Mouse (Mus musculus) layer of hippocampus, postnatal 25 days (tissue): ENCODE data around the gene Ddi2. TPM values are rescaled to one million over a fixed set of nuclear protein-coding genes. Genes with fewer than 3 reads are reported as not detected.
"Not testable (repeated sequence)": the region's sequence is repeated elsewhere in the genome, so short reads cannot be mapped to it uniquely, and the experiment has no call there.

ENCODE experiments used
- DNase-seq, 2 experiments: peaks; one replicate each; pipeline ENCODE4 v3.0.0; 2022; ENCODE audit warnings: mixed read lengths in 2 of 2, low spot score in 1 of 2; ENCODE audit errors: extremely low spot score in 1 of 2
- total RNA-seq, 2 experiments: library from RNA; stranded (reverse); gene quantifications; 2 replicates each; pipeline ENCODE4 v1.2.3; 2021

The Ddi2 gene
- total RNA-seq: 10 to 100 TPM; 39.7 TPM

DNA sequence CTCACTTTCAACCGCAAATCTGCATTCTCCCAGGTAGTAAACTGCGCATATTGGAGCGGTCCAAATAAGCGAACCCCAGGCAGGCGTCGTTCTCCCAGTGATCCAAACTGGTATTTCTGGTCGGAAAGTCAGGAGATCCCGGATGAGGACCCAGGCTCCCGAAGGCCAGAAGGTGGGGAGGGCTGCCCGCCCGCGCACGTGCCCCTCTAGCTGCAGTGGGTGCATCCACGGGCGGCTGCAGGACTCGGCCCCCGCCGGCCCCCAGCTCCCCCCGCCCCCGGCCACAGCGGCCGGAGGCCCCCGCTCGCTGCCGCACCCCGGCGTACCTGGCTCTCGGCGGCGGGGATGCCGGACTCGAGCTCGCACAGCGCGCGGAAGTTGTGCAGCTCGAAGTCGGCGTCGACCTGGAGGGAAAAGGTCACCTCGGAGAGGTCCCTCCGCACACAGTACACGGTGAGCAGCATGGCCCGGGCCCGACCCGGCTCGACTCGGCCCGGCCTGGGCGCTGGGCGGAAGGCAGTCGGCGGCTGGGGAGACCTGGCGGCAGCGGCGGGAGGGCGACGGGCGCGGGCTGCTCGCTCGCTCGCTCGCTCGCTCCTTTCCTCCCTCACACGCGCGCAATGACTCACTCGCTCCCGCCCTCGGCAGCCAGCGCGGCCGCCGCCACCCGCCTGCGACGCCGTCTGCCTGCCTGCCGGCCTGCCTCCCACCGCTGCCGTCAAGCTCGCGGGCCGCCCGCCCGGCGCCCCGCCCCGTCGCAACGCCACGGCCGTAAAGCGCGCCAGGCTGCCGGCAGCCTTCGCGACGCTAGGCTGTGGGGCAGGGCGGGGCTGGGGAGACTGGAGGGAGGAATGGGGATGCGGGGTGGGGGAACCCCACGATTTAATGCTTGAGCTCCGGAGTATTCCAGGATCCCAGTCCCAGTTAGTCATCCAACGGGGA lies at the start of gene Ddi2:
TSS of gene Ddi2 (minus strand) at position 689 of the 942 bp plus-strand sequence.
- peak; percentile 77 to 88 for DNase-seq

DNA sequence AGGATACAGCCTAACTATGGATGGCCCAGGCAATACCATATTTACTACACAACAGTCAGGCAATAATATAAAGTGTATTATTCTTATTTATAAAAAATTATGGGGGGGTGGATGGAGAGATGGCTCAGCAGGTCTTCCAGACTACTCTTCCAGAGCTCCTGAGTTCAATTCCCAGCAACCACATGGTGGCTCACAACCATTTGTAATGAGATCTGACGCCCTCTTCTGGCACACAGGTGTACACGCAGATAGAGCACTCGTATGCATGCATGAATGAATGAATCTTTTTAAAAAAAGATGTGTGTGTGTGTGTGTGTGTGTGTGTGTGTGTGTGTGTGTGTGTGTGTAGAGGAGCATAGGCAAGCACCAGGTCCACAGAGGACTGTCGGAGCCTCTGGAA lies 49.8 kb upstream of the Ddi2 start:
- DNase-seq: not testable (repeated sequence)

DNA sequence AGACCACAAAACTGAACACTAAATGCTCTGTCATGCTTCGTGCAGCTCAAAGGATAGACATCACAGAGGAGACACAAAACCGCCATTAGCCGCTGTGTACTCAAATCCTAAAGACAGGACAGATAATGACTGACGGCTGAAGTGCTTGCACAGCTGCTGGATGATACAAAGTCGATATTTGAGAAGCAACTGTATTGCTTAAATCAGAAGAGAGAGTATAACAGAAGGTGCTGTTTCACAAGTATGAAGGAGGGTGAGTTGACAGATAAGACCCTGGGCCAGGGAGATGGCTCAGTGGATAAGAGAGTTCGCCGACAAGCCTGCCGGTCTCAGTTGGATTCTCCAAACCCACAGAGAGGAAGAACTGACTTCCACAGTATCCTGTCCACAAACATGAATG lies 48.6 kb upstream of the Ddi2 start:
- DNase-seq: no peak

DNA sequence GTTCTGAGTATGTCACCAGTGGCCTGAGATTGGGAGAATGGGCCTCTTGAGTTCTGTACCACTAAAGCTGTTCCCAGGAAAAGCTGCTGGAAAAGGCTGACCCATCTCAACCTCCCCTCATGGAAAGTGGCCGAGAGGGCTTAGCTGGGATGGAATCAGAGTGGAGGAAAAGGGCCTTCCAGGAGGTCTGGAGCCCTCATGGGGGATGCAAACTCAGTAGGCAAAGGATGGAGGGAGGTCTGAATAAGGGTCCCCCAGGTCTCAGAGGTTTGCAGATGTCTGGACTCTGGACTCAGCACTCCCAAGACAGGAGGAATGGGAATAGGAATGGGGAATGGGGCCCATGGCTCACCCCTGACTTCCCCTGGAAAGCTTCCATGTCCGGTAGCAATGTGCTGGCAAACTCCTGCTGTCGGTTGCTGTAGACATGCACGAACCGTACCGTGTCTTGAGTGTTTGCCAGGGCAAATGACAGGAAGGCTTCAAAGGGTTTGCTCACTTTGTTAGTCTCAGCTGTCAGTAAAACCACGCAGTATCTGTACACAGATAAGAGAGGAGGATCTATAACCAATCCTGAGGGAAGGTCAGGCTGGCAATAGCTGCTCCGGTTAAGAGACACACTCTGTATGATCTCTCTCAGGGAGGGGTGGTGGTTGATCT lies 46.4 kb upstream of the Ddi2 start:
- DNase-seq: no peak

DNA sequence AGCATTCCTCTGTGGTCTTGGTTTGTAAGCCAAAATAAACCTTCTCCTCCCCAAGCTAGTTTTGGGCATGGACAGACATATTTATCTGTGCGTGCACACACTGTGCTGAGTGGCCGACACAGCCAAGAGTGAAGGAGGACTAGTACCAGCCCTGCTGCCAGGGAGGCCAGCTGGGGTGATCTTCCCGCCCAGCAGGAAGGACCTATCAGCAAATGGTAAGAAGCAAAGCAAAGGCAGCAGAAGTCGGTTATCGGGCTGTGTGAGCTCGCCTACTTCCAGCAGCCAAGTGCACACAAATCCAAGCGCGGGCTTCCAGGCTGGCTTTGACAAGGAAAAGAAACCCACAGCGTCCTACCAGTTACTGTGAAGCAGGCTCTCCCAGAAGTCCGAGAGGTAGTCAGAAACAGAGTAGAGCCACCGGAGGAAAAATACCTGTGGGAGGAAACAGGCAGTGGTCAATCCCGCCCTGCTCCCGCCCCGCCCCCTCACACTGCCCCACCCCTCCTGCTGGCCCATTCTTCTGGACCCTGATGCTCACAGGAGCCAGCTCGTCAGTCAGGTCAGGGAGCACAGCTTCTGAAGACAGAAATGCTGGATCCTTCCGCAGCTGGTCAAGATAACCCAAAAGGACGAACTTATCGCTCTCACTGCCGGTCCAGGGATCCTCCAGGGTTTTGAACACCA lies 44.3 kb upstream of the Ddi2 start:
- no peak for DNase-seq

DNA sequence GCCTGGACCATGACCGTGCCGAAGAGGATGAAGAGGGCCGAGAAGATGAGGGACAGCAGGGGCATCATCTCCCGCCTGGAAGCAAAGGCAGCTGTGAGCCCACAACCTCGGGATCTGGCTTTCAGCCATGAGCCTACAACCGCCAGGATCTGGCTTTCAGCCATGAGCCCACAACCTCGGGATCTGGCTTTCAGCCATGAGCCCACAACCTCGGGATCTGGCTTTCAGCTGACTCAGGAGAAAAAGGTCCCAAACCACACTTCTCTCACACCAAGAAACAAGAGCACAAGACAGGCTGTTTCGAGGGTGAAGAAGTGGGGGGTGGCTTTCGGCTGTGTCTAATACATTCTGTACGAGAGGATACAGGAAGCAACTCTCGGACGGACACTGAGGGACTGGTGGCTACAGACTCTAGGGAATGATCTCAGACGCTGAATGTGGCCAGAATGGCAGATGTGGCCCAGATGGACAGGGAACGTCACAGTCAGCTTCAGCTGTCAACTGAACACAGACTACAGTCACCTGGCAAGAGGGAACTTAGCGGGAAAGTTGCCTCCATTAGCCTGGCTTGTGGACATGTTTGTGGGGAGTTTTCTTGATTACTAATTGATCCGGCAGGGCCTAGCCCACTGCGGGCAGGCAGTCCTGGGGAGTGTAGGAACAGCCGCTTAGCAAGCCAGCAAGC lies 43.6 kb upstream of the Ddi2 start:
- no peak for DNase-seq

DNA sequence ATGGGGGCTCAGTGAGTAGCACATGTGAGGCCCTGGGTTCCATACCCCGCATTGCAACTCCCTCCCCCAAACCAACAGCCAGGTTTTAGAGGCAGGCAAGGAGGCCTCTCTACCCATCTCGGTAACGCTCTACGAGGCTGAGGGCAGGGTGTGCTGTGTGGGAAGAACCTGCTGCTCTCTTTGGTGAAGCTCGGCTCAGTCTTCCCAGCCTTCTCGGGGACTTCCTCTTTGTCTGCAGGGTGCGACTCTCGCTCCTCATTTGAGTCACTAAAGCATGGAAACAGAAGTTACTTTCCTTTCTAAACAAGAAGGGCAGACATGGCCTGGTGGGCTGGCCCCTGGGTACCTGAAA lies 43.1 kb upstream of the Ddi2 start:
- DNase-seq: no peak

DNA sequence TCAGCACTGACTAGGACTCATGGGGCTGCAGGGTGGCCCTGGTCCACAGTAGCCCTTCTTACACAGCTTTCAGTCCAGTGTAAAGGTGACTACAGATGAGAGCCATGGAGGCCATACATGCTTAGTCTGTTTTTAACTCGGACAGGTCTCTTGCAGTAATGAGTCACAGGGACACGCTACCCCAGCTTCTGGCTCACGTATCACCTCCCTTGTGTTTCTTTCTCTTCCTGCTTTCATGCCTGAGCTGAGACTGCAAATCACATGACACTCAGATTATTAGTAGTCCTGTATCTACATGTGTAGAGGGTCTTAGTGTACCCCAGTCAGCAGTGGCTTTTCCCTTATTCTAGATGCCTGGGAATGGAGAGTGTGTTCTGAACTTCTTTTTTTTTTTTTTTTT lies 41.8 kb upstream of the Ddi2 start:
- DNase-seq: no peak

DNA sequence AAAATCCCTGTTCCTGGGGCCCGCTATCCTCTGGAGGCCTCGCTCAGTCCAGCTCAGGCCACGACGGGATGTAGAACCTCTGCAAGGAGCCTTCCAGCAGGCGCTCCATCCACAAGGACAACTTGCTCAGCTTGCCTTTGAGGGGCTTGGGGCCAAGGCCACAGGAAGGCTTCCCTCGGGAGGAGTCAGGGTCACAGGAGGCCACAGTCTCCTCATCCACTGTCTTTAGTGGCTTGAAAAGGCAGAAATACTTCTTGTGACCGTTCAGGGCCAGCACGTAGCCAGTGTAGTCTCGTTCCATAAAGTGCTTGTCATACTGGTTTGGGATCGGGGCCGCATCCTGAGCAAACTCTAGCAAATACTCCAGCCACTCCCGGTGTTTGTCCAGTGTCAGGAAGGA lies 40.3 kb upstream of the Ddi2 start:
- no peak for DNase-seq

DNA sequence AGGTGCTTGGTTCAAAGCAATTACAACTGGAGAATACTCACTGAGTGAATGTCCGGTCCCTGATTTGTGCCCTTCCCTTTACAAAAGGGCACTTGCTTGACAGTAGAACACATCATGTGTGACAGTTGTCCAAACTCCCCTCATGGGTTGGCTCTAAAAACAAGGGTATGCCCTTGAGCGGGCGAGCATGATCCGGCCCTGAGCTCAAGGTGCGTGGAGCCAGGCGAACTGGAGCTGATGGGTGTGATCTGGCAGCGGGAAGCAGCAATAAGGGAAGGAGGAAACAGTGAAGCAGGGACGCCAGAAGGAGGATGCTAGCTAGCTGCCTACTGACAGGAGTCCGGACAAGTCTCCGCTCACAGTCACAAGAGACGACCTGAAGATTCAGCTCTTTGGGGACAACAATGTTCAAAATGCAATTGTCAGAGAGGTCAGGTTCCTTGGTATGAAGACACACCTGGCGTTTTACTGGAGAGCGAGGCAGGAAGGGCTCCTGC lies 38.9 kb upstream of the Ddi2 start:
- no peak for DNase-seq

DNA sequence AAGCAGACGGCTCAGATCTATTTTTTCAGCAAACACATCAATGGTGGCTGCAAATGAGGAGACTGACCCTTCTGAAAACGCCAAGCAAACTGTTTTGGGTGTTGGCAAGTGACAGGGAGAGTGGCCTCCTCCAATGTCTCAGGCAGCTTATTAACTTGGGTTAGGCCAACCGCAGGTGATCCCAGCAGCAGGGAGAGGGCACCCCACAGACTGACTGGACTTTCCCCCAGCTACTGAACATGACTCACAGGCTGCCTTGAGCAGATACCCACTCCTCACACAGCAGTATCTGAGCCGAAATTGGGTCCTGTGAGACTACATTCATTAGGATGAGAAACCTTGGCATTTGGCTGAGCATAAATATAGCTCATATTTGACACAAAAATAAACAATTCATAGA lies 37.7 kb upstream of the Ddi2 start:
- no peak for DNase-seq

DNA sequence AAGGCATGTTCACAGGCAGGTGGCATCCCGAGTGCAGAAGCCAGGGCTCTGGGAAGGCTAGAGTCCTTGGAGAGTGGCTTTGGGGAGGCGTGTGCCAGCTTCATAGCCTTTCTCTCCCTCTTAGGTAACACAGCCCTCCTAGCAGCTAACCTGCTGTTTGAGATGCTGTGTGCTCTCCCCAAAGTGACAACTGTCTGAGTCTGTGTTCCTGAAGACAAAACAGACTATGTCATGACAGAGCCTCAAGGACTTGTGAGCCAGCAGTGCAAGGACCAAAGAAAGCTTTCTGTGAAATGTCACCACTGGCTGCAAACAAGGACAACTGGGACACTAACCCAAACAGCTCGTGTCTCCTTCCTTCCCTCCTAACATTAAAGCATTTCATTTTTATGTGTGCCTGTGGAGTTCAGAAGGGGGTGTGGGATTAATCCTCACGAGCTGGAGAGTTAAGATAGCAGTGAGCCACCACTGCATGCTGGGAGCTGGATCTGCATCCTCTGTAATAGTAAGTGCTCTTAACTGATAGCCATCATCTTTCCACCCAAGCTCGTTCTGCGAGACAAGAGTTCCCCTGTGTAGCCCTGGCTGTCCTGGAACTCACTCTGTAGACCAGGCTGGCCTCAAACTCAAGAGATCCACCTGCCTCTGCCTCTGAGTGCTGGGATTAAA lies 35.8 kb upstream of the Ddi2 start:
- DNase-seq: no peak

DNA sequence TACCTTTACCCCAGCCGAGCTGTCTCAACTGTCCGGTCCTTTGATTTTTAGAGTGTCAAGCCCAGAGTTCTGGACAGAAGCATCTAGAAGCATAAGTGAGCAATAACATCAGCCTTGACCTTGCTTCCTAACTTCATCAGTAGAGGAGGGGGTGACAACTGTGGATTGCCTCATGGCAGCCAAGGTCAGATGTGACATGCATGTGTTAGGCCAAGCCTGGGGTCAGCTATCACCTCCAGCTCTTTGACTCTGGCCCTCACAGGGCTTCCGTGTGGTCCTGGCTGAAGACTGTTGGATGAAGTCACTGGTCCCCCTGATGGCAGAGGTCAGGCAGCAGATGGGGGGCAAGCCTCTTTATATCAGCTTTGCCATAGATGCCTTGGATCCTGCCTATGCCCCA lies 33.9 kb upstream of the Ddi2 start:
- no peak for DNase-seq

DNA sequence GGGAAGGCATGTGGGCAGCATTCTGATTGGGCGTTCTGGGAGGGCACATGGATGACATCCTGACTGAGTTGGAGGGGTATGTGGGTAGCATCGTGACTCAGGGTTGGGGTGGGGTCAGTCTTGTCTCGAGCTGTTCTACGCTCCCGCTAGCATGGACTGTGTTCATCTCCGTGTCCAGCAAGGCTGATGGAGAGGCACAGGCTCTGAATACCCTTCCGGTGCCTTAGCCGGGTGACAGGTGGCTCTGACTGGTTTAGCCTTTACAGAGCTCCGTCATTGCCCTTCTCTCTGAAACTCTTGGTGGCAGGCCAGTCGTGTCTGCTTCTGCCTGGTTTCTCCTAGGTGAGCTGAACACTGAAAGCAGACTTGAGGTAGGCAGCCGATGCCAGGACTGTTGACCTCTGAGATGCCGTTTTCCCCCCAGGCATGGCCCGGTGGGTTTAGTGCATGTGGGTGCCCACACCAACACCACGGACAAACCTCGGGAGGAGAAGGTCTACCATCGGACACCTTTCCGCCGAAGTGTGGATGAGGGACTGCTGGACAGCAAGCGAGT lies 32.2 kb upstream of the Ddi2 start:
- DNase-seq: no peak

DNA sequence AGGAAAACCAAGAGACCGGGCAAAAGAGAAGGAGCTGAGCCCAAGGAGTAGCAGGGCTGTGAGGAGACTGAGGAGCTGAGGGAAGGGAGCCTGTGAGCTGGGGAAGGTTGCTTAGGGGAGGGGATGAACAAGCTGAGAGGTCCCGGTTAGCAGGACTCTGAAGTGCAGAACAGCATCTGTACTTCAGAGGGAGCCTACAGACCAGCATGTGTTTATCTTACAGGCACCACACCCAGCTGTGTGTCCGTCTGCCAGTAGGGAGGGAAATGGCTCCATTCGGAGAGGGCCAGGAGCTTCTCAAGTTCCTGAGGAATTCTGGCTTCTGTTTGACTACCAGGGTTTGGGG lies 28.8 kb upstream of the Ddi2 start:
- DNase-seq: no peak

DNA sequence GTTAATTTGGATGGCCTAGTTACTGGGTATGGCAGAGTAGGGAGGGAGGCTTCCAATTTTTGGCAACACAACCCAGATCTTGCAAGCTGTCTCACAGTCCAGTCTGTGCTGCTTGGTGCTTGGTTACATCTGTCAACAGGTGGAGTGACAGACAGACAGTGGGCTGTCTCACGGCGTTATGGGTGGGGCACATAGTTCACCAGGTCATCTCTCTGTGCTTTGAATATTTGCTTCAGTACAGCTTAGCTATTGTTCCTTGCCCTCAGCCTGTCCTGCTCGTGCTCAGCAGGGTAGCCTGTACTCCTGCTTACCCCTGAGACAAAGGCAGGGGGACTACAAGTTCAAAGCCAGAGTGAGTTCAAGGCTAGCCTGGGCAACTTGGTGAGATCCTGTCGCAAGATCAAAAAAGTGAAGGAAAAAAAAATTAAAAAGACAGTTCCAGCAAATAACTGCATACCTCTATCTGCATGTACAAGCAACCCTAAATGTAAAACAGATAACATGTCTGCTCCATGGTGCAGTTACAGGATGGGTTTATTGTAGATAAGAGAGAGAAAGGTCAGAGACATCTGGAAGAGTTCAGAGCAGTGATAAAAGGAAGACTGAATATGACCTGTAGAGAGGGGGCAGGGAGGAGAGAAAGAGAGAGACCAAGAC lies 28.3 kb upstream of the Ddi2 start:
- DNase-seq: no peak

DNA sequence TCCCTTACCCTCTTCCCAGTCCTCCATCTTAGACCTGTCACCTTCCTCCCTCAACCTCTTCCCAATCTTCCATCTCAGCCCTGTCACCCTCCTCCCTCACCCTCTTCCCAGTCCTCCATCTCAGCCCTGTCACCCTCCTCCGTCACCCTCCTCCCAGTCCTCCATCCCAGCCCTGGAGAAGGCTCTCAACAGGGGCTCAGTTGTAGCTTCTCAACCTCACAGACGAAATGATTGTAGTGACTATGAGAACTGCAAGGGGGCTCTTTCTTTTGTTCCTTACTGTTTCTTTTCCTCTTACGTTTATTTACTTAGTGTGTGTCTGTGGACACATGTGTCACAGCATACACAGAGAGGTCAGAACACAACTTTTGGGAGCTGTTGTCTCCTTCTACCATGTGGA lies 27.6 kb upstream of the Ddi2 start:
- no peak for DNase-seq

DNA sequence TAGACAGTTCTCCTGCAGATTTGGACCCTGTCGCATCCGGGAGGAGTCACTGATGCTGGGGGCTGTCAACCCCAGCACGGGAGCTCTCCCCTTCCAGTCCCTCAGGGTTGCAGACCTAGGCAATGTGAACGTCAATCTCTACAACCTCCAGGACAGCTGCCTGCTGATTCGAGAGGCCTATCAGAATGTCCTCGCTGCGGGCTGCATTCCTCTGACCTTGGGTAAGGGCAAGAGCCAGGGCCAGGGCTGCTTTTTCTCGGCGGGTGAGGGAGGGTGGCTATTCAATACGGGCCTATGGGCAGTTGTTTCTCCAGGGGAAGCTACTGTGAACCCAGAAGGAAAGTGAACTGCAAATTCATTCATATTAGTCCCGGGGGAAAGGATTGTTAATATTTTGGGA lies 26.3 kb upstream of the Ddi2 start:
- DNase-seq: no peak

DNA sequence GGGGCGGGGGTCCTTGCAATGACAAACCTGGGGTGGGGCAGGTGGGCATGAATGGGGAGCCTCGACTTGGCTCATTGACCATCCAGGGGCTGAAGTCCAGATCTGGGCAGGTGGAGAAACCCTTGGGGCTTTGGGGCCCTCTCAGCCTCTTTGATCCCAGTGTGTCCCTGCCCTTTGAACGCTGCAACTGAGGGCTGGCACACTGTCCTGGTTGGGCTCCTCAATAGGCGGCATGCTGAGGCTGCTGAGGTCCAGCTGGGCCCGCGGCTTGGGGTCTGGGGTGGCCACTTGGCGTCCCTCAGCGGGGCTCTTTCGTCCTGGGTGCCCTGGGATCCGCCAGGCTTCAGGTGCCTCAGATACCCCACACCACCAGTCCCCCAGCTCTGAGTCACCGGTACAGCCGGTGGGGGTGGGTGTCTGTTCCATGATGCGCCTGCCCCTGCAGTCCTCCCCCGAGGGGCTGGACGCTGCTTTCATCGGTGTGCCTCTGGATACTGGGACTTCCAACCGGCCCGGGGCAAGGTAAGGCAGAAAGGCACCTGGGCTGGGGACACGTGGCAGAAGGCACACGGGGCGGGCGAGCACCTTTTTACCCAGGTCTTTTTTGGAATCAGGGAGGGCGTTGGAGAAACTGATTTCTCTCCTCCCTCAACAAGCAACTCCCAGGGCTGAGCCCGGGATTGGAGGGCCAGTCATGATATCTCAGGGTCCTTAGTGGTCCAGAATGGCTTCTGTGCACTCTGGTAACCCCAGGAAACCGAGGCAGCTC lies 23.5 kb upstream of the Ddi2 start, which contains the start of gene Agmat:
TSS of gene Agmat (plus strand) at position 95 of the 769 bp plus-strand sequence.
- no peak for DNase-seq
